Mouse (Mus musculus): ENCODE results near the gene Zfp30.
A peak's percentile ranks its signal among the peaks of the same experiment; 100 is the strongest.

The Zfp30 gene

DNA sequence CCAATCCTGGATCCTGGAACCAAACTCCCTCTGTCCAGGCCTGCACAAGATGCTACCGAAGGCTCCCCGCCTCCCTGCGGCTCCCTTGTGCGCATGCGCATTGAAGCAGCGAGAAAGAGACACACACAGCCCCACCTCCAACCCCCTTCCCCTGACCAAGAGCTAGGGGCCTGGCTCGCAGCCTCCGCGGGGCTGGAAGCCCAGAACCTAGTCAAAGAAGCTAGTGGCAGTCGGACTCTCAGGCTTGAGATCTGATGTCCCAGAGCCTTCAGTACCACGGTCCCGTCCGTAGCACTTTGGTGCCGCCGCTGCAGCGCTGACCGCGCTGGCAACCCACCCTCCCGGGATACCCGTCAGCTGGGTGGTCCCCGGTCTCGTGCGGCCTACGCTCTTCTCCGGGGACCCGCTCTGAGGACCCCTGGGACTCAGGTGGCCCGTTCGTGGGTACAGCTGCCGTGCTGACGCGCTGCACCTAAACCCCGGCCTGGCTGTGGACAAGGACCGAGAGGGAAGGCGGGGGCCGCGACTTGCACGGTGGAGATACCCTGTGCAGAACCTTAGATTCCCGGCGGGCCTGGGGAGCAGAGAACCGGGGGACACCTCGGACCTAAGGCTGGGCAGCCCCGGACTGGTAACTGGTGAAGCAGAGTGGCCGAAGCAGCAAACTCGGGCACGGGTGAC, at the start of gene Zfp30:
Gene Zfp30, plus strand, starts transcription at position 128 of the 681 bp plus-strand sequence.
- peak; percentile 59 for DNase-seq (ENCODE audit: low spot score)

DNA sequence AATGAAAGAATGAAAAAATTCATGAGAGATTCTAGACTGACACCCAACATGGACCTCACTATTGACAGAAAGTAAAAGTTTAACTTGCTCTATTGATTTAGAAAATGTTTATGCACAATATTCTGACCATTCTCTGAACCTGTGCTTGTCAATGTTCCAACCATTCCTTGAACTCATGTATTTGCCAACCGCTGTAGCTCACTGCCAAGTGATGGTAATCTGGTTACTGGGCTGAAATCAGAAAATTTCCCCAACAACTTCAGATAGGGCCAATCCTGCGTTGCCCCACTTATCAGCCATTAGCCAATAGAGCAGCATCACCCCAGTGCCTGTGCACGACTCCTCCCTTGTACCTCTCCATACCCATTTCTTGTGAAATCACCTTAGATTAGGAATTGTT, 41.5 kb upstream of the Zfp30 start:
- no peak for DNase-seq (ENCODE audit: low spot score)

DNA sequence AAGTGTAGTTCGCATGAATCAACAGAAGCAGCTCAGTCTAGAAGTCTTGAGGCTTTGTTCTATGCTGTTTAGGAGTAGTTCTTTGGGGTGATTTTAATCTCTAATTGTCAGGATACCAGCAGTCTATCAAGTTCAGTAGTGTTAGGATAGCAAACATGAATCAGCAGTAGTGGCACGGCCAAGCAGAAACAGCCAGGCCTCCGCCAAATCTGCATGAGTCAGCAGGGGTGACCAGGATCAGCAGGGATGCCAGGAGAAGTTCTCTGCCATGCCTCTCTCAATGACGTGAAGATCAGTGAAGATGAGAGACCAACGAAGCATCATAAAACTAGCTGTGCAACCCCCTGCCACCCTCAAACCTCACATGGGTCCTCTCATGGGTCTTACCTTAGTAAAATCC, 23.3 kb upstream of the Zfp30 start:
- DNase-seq (ENCODE audit: low spot score) = no peak

DNA sequence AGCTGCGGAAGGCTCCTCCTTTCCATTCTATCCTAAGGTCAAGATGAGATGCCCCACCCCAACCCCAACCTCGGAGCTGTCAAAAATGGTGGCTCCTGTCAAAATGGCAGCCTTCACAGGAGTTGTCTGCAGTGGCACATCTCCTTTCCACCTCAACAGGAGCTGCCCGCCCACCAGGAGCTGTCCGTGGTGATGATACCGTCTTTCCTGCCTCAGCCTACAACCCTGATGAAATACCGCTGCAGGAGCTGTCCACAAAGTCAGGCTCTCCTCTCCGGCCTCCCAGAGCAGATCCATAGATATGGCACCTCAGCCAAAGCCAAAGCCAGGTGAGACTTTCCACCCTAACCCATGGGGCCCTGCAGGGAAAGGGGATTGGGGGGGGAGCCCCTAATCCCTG, 19.1 kb upstream of the Zfp30 start:
- no peak for DNase-seq (ENCODE audit: low spot score)

DNA sequence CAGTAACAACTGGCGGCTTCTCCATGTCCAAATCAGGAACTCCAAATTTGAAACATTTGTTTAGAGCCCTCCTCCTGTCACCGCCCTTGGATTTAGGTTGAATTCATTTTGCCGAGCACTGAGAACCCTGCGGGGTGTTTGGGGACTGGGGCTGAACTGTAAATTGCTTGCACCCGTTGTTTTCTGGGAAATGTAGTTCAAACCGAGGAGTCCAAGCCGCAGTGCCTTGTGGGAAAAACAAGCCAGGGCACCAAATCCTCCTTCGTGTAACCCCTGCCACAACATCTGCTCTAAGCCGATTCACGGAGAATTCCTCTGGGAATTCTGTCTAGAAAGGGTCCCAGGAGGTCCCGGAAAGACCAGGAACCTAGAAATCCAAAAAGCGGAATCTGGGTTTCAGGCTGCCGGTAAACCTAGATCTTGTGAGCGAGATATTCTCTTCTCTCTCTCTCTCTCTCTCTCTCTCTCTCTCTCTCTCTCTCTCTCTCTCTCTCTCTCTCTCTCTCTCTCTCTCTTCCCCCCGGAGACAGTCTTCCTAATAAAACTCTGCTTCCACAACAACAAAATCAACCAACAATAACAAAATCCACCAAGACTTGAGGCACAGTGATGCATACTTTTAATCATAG, 16.6 kb upstream of the Zfp30 start:
- peak; percentile 45 for DNase-seq (ENCODE audit: low spot score)

DNA sequence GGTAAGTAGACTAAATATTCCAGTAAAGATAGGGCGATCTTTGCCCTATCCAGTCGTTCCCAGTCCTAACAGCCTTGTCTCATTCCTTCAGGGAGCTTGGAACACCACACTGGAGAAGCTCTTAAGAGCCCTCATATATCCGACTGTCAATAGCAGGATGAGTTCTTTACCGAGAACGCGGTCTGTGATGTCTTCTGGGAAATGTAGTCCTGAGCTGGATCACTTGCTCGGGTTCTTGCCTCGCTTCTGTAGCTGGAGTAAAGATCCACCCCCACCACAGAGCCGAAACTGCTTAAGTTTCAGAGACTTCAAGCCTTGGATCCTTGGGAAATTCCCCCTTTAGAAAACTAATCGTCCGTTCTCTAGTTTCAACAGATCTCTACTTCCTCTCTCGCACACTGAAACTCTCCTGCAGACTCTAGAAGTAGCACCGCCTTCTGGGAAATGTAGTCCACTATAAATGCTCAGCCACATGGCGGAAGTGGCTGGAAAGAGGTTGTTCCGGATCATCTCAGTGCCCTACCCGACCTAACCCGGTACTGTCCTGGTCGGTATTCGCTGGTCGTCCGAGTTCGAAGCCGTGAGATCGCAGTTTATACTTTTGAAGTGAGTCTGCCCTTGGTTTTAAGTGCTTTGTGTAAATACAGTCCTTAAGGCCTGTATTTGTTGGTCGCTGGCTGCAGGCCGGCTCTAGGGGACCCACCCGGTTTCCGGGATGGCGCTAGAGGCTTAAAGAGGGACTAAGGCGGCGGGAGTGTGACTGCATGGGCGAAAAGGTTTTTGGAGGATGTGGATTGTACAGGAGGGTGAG, 15.5 kb upstream of the Zfp30 start, which contains the start of gene Zfp84:
Gene Zfp84, plus strand, starts transcription at position 463 of the 811 bp plus-strand sequence.
- peak; percentile 76 for DNase-seq (ENCODE audit: low spot score)

DNA sequence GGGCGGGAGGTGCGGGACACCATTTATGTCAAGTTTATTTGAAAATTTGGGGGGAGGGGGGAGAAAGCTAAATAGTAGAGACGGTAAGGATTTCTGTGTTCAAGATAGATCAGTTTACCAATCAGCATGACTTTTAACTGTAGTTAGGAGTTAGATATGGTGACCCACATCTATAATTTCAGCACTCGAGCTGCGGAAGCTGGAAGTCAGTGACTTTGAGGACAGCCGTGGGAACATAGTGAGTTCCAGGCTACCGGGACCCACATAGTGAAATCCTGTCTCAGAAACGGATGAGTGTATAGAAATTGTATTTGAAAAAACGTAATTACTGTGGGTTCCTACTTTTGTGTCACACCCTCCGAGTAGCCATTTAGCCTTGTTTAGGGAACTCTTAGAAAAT, 14.8 kb upstream of the Zfp30 start:
- no peak for DNase-seq (ENCODE audit: low spot score)

DNA sequence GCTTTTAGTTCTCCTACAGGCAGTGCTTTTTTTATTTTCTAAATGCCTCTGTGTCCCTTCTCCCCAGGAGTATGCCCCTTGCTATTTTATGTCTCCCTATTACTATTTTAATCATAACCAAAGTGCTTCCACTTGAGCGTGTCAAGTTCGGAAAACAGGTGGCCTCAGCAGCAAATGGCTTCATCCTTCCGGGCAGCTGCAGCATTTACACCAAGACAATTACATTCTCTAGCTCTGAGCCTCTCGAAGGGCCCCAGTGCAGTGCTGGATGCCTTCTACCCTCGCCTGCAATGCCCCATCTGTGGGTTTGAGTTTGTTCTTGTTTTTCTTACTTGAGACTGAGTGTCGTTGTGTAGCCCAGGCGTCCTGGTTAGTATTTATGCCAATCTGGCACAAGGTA, 10.3 kb upstream of the Zfp30 start:
- no peak for DNase-seq (ENCODE audit: low spot score)

DNA sequence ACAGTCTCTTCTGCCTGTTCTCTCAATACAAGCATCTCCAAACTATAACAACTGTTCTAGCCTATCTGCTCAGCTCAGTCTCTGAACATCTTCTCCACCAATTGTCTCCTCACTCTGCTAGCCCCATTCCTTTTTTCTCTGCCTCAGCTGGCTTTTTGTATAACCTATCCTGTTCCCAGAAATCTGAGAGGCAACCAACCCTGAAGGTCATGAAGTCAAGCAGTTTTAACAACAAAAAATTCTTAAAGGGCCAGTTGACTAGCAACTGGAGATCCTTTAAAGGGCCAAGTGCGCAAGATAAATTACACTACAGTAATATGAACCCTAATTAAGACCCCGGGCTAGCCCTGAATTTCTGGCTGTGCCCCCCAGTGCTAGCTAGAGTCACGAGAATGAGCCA, 9.4 kb upstream of the Zfp30 start:
- DNase-seq (ENCODE audit: low spot score) = no peak

DNA sequence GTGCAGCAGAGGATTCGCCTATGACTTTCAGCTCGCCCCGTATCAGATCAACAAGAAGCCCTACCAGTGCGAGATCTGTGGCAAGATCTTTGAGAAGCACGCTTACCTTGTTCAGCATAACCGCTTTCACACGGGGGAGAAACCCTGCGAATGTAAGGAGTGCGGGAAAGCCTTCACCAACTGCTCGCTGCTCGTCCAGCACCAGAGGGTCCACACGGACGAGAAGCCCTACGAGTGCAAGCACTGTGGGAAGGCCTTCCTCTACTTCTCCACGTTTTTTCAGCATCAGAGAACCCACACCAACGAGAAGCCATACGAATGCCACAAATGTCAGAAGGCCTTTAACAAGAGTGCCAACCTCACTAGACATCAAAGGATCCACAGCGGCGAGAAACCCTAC, 7.2 kb upstream of the Zfp30 start:
- DNase-seq (ENCODE audit: low spot score) = no peak

DNA sequence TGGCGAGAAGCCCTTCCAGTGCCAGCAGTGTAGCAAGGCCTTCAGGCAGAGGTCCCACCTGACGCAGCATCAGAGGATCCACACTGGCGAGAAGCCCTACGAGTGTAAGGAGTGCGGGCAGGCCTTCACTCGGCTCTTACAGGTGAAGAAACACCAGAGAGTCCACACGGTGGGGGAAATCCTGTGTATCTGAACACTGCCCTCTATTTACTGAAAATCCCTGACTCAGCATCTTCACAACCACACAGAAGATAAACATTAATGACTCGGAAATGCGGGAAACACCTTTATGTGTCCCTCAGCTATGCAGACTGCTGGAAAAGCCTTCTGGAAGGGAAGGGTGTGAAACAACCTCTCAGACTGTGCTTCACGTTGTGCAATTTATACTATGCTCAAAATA, 6.4 kb upstream of the Zfp30 start:
- DNase-seq (ENCODE audit: low spot score) = no peak

DNA sequence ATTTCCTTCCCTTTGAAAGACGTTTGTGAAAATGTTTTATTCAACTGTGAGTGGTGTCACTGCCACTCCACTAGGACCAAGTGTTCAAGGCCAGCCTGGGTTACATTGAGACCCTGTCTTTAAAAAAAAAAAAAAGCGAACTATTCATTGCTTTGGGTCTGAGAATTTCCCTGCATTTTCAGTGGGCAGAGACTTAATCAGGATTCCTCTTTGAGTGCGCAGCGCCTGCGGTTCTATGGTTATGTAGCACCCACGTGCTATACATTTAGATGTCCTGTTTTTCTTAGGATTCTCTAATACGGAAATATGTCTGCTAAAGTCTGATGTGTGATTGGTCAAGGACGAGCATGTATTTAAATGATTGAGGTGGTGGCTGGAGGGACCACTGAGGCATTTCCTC, 1.2 kb downstream of the Zfp30 start:
- no peak for DNase-seq (ENCODE audit: low spot score)

DNA sequence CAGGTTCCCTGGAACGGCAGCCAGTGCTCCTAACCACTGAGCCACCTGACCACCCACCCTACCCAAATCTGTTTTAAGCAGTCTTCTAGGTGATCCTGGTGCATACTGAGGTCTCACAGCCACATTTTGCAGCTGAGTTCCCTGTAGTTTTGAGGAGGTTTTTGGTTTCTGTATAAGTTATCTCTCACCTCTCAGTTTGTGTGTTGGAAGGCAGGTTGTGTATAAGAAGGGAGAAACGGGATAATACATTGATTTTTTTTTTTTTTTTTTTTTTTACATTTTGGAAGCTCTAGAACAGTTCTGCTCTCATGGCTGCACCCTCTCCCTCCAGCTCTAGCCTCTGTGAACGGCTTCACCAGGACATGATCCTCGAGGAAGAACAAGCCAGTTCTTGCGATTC, 2.1 kb downstream of the Zfp30 start:
- DNase-seq (ENCODE audit: low spot score) = no peak

DNA sequence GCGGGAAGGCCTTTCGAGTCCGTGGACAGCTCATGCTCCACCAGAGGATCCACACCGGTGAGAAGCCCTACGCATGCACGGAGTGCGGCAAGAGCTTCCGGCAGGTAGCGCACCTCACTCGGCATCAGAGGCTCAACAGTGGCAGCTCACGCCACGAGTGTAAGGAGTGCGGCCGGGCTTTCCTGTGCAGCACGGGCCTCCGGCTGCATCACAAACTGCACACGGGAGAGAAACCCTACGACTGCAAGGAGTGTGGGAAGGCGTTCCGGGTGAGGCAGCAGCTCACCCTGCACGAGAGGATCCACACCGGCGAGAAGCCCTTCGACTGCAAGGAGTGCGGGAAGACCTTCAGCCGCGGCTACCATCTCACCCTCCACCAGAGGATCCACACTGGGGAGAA, 9.1 kb downstream of the Zfp30 start:
- DNase-seq (ENCODE audit: low spot score) = no peak

DNA sequence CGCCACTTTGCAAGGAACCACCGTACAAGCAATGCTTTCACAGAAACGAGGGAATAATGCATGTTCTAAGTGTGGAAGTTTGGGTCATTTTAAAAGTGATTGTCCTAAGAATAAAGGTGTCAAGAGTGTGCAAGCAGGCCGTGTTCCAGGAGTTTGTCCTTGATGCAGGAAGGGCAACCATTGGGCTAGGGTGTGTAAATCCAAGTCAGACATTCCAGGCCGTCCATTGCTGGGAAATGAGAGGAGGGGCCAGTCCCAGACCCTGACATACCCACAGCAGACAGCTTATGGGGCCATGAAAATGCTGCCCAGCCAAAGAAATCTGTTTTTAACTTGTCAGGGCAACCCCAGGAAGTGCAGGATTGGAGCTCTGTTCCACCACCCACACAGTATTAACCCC, 23.2 kb downstream of the Zfp30 start:
- DNase-seq (ENCODE audit: low spot score) = no peak

DNA sequence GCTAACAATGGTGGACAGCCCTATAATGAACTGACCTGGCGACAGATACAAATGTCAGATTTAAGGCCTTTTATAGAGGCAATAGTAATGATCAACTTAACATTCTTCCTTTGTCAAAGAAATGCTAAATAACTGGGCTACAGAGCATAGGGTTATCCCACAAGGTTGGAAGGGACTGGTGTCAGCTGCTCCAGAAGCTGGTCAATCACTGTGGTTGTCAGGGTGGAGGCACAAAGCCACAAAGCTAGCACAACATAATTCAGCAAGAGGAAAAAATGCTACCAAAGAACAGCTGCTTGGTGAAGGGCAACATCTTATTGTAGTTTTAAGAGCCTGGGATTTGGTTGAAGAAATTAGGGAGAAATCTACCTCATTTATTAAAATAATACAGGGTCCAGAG, 28.4 kb downstream of the Zfp30 start:
- no peak for DNase-seq (ENCODE audit: low spot score)

DNA sequence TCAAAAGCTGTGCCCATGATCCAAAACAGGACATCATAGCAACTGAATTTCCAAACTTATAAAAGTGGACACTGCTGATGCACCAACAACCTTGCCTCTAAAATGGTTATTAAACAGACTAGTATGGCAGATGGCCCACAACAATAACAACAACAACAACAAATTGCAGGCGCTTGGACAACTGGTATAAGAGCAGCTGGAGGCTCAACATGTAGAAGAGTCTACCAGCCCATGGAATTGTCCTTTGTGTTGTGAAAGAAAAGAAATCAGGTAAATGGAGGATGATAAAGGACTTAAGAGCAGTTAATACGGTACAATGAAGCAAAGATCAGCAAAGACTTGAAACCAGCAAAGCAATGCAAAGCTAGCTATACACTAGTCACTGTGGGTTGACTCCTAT, 30.6 kb downstream of the Zfp30 start:
- no peak for DNase-seq (ENCODE audit: low spot score)

DNA sequence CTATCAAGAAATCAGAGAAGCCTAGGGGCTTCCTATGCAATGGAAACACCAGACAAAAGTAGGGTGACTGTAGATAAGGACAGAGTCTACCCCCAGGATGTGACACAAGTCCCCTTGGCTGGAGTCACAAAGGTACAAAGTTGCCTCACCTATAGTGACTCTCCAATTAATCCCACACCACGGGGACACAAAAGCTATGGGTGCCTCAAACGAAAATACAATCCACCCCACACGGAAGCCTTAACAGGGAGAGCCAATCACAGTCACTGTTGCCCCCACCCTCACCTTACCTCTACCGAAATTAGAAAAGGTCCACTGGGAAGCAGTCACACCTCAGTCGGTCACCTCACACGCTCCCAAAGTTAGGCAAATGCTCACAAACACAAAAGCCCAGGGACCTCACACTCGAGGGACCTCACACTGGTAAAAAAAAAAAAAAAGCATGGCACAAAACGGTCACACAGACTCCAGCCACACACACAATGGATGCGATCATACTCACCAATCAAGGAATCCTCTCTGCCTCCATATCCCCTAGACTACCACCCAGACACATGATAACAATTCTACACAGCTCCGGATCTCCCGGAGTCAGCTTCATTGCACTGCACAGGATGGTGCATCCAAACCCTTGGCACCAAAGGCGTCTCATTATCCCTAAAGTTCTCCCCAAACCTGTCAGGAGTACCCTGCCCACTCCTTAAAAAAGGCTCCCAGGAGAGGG, 31.4 kb downstream of the Zfp30 start:
- no peak for DNase-seq (ENCODE audit: low spot score)

DNA sequence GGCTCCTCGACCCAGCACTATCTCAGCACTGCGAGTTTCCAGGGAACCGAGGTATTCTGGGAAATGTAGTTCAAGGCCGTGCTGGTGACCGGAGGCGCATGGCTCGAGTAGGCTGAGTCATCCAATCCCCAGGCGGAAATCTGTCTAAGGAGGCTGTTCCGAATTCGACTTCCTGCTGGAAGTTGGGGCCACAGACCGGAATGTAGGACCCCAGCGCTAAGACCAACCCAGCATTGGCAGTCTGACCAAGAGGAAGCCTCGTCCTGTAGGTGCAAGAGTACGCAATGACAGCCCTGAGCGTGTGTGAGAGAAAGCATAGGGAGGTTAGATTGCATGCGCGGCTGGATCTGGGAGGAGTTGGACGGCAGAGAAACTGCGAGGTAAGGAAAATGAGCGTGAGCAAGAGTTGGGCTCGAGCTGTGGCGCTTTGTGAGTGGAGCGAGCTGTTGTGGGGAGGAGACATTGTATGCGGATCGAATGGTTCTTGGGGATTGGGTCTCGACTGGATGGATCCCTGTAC, 32.2 kb downstream of the Zfp30 start, which contains the start of gene Zfp790:
Gene Zfp790, plus strand, starts transcription at position 205 of the 520 bp plus-strand sequence.
- DNase-seq (ENCODE audit: low spot score) = peak; percentile 72

DNA sequence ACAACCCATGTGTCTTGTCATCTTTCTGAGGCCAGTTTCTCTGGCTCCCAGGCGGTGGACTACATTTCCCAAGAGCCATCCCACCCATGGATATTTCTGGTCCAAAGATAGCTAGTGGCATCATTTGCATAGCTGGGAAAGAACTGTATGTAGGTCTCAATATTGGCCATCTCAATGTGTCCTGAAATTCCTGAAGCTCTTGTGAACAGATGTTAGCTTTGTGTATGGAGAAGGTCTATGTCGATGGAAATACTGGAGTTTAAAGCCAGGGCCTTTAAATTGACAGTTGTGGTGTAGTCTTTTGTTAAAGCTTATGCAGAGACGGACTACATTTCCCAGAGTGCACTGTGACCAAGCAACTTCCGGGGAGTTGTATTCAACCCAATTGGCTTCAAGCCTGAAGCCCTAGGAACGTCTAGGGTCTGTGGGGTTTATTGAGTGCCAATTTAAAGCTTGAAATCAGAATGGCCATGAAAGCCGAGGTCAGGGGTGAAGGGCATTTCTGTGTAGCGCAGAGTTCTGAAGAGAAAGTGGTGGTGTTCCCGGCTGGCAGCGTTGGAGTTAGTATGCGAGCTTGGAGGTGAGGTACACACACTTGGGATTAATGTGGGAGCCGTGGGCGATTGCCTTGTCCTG, 34.9 kb downstream of the Zfp30 start:
- peak; percentile 54 for DNase-seq (ENCODE audit: low spot score)

DNA sequence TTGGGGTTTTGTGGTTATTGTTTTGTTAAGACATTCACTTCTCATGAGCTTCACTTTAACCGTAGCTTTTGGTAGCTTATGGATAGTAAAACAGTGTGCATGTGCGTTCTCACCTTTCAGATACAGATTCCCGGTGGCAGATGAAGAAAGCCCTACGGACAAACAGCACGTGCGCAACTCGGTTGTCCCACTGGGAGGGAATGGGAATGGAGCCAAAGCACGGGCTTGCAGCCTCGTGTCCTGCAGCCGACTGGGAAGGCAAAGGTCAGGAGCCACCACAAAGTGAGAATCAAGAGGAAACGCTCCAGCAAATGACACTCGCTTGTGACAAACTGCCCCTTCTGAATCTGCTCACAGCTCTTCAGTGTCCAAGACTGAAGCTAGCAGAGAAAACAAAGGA, 44.2 kb downstream of the Zfp30 start:
- no peak for DNase-seq (ENCODE audit: low spot score)

DNA sequence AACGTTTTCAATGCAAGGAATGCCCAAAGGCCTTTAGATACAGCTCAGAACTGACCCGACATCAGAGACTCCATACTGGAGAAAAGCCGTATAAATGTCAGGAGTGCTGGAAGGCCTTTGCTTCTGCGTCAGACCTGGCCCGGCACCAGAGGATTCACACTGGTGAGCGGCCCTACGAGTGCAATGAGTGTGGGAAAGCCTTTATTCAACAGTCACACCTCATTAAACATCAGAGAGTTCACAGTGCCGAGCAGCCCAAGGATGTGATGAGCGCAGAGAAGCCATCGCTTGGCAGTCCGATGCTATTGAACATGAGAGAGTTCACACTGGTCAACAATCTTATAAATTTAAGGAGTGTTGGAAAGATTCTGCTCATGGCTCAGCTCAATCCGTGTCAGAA, 46.0 kb downstream of the Zfp30 start:
- DNase-seq (ENCODE audit: low spot score) = no peak

Measured in spleen, adult 12 weeks (tissue).